Mouse (Mus musculus) erythroblast, embryonic 14.5 days (primary cell): ENCODE results near the gene Nkain2.

Experiments used
- GATA1 ChIP-seq: IDR thresholded peaks from 2 replicates; pipeline ENCODE4 v1.6.1; 2012; ENCODE audit warnings: low read length, inconsistent platforms, mixed read lengths
- TAL1 ChIP-seq: IDR thresholded peaks from 3 replicates; pipeline ENCODE4 v1.6.1; 2012; ENCODE audit warnings: low read length, inconsistent platforms, mixed read lengths

GRCm38 (mm10) chr10:32052045-32052444 lies 838.2 kb downstream of the Nkain2 start:
- TF ChIP-seq GATA1 = no peak
- no peak for TF ChIP-seq TAL1
